Mouse (Mus musculus) lung, postnatal 0 days (tissue): Measurements from ENCODE around the gene Wtap. TPM values are rescaled to one million over a fixed set of nuclear protein-coding genes. Genes with fewer than 3 reads are reported as not detected.
"Not testable (repeated sequence)": the region's sequence is repeated elsewhere in the genome, so short reads cannot be mapped to it uniquely, and the experiment has no call there.

Experiments used
- ATAC-seq: fragments of 200-750 bp; cut with Nextera tagmentation; 2 replicates; pipeline ENCODE4 v1.8.0; 2017; ENCODE audit warnings: moderate library complexity
- DNase-seq: peaks from one replicate; pipeline ENCODE4 v3.0.0-alpha.2; 2016; ENCODE audit warnings: low spot score
- H3K27ac ChIP-seq: fragments of 300-500 bp; sonication (generic); 2 replicates; pipeline ENCODE4 v1.5.1; 2014; ENCODE audit warnings: antibody characterized with exemption, mild to moderate bottlenecking, low read length, mixed read lengths
- H3K27me3 ChIP-seq: fragments of 300-500 bp; sonication (generic); replicated peaks from 2 replicates; pipeline ENCODE4 v1.6.1; 2014; ENCODE audit warnings: low read length, mixed read lengths; ENCODE audit not compliant: insufficient read depth
- H3K36me3 ChIP-seq: fragments of 300-500 bp; sonication (generic); 2 replicates; pipeline ENCODE4 v1.6.1; 2014; ENCODE audit warnings: low read length, mixed read lengths; ENCODE audit not compliant: insufficient read depth
- H3K4me1 ChIP-seq: fragments of 300-500 bp; sonication (generic); 2 replicates; pipeline ENCODE4 v1.6.1; 2014; ENCODE audit warnings: antibody characterized with exemption, low read depth, low read length, mixed read lengths; ENCODE audit not compliant: insufficient read depth
- H3K4me2 ChIP-seq: fragments of 300-500 bp; sonication (generic); replicated peaks from 2 replicates; pipeline ENCODE4 v1.6.1; 2014; ENCODE audit warnings: low read depth, mild to moderate bottlenecking, low read length, moderate library complexity, mixed read lengths
- H3K4me3 ChIP-seq: fragments of 300-500 bp; sonication (generic); 2 replicates; pipeline ENCODE4 v1.5.1; 2014; ENCODE audit warnings: low read depth, low read length
- H3K9ac ChIP-seq: fragments of 300-500 bp; sonication (generic); replicated peaks from 2 replicates; pipeline ENCODE4 v1.6.1; 2014; ENCODE audit warnings: low read depth, mild to moderate bottlenecking
- H3K9me3 ChIP-seq: fragments of 300-500 bp; sonication (generic); 2 replicates; pipeline ENCODE4 v1.6.1; 2016; ENCODE audit warnings: low read length, mixed read lengths
- CTCF ChIP-seq: IDR thresholded peaks from 2 replicates; pipeline ENCODE4 v1.5.1; 2016; ENCODE audit warnings: antibody characterized with exemption, mild to moderate bottlenecking
- EP300 ChIP-seq: IDR thresholded peaks from 2 replicates; pipeline ENCODE4 v1.6.1; 2016; ENCODE audit warnings: antibody characterized with exemption, mild to moderate bottlenecking, control low read depth
- WGBS: fragments of 180-500 bp; shearing (Covaris S2); extraction: QIAGEN DNeasy Blood & Tissue Kit; methylation state at CpG from one replicate; pipeline ENCODE4 v1.1.7; 2014; 5-methylcytosine and 5-hydroxymethylcytosine counted together
- polyA plus RNA-seq: library from polyadenylated mRNA; unstranded; fragments of >200 nt; fragmentation: Nextera tagmentation; extraction: Ambion mirVana; gene quantifications from 2 replicates; pipeline ENCODE4 v1.2.1, GENCODE M21; 2015

The Wtap gene
- polyA plus RNA-seq, 1 experiment from 2014 or later = 131 TPM

DNA sequence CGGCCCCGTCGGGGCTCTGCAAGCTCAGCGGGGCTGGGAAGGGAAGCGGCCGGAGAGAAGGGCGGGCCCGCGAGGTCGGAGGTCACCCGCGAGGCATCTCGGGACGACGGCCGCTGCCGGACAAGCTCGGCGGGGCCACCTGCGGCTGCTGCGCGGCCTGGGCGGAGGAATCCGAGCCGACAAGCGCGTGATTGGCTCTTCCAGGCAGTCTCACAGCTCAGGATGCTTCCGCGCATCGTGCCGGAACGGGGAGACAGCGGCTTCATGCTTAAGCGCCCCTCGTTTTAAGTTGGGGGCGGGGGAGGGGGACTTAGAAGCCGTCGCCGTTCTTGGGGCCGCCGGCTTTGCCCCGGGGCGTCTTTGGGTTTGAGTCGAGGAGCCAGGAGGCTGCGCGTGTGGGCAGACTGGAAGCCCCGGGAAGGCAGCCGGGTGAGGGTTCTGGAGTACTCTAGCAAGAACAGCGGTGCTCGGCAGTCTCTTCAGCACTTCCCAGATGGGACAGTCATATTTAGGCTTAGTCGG is 1.4 kb downstream of the Wtap start:
- H3K27me3 ChIP-seq = no peaks in the 10 kb centered on the region
- peak overlapping the region; percentile 100 for H3K4me3 ChIP-seq
- TF ChIP-seq CTCF (peak; percentile 21; the same call in 1 of the 2 replicates), EP300 (no peak)
- peak; percentile 98 for DNase-seq
- peak overlapping the region; percentile 81 for H3K4me2 ChIP-seq
- peak overlapping the region; percentile 100 for H3K9ac ChIP-seq
- H3K27ac ChIP-seq = peak overlapping the region; percentile 100
- no peaks in the 10 kb centered on the region for H3K9me3 ChIP-seq
- no peaks in the 10 kb centered on the region; the same call in 1 of the 2 replicates for H3K4me1 ChIP-seq
- peak; percentile 93 for ATAC-seq
- WGBS = 0% methylated on average over 28 of the region's 51 CpGs
- H3K36me3 ChIP-seq = peaks cover 3% of the 10 kb centered on the region; the same call in 1 of the 2 replicates

DNA sequence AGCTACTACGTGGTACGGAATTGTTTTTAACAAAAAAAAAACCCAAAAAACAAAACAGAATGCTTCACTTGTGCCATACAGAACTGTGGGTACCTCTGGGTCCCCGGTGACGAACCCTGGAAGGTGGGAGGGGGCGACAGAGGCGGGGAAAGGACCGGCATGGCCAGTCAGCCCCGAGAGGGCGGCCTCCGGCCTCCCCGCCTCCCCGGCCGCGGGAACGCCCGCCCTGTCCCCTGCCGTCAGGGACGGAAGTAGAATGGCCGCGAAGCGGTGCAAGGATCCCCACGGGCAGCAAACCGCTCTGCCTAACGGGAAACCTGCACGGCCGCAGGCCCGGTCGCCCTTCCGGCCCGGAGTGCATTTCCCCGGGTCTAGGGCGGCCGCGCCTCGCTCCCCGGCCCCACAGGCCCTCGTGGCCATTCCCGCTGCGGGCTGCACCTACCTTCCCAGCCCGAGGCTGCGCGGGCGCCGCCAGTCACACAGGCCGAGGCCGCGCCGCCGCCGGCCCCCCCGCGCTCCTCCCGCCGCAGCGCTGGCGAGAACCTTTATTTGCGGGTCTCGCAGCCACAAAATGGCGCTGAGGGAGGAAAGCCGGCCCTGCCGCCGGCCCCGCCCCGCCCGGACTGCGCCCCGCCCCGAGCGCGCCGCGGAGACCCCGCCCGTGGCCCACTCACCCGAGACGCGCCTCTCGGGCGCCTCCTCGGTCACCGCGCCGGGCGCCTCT is 2.2 kb downstream of the Wtap start:
- peak; percentile 96 for ATAC-seq
- TF ChIP-seq CTCF (no peak), EP300 (no peak)
- WGBS = 2% methylated on average over 69 of the region's 84 CpGs
- H3K27ac ChIP-seq = peak overlapping the region; percentile 100
- H3K27me3 ChIP-seq = no peaks in the 10 kb centered on the region
- H3K4me2 ChIP-seq = peak overlapping the region; percentile 81
- H3K36me3 ChIP-seq = peaks cover 3% of the 10 kb centered on the region; the same call in 1 of the 2 replicates
- peak overlapping the region; percentile 100 for H3K9ac ChIP-seq
- no peaks in the 10 kb centered on the region for H3K9me3 ChIP-seq
- peak; percentile 93 for DNase-seq
- H3K4me3 ChIP-seq = peak overlapping the region; percentile 100
- no peaks in the 10 kb centered on the region; the same call in 1 of the 2 replicates for H3K4me1 ChIP-seq

- peak overlapping the region; percentile 81 for H3K4me2 ChIP-seq
- WGBS = 1% methylated on average over 12 of the region's 12 CpGs
- peak; percentile 48 for DNase-seq
Observed at GRCm38 (mm10) chr17:12991194-12991634, 2.8 kb downstream of the Wtap start.

DNA sequence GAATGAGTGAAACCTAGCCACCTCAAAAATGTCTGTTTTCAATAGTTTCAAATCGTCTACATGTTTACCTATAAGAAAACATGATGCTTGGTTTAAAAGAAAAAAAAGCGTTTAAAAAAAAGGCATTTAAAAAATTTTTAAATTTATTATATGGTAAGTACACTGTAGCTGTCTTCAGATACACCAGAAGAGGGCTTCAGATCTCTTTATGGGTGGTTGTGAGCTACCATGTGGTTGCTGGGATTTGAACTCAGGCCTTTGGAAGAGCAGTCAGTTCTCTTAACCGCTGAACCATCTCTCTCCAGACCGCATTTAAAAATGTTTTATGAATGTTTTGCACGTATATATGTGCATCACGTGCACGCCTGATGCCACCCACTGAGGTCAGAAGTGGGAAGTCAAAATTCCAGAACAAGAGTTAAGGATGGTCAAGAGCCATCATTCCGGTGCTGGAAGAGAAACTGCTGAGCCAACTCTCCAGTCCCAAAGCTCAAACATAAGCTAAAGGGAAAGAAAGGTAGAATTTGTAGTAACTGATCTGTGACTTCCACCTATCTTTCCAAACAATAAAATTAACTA is 3.3 kb downstream of the Wtap start:
- 34% methylated on average over 8 of the region's 8 CpGs for WGBS
- Histone ChIP-seq H3K9me3 (no peaks in the 10 kb centered on the region), H3K4me1 (no peaks in the 10 kb centered on the region; the same call in 1 of the 2 replicates), H3K27ac (peak overlapping the region; percentile 100), H3K9ac (peak overlapping the region; percentile 100), H3K27me3 (no peaks in the 10 kb centered on the region), H3K4me2 (peak overlapping the region; percentile 81), H3K36me3 (peaks cover 3% of the 10 kb centered on the region; the same call in 1 of the 2 replicates), H3K4me3 (peak overlapping the region; percentile 100)
- DNase-seq (peak; percentile 50), ATAC-seq (no peak)
- TF ChIP-seq CTCF = no peak
- TF ChIP-seq EP300 = no peak

More at GRCm38 (mm10) chr17:12991194-12991634, 2.8 kb downstream of the Wtap start:
- no peak for ATAC-seq
- Histone ChIP-seq H3K36me3 (peaks cover 3% of the 10 kb centered on the region; the same call in 1 of the 2 replicates), H3K4me3 (peak overlapping the region; percentile 100), H3K9me3 (no peaks in the 10 kb centered on the region), H3K27me3 (no peaks in the 10 kb centered on the region), H3K9ac (peak overlapping the region; percentile 100), H3K27ac (peak overlapping the region; percentile 100), H3K4me1 (no peaks in the 10 kb centered on the region; the same call in 1 of the 2 replicates)
- TF ChIP-seq CTCF (no peak), EP300 (no peak)

GRCm38 (mm10) chr17:12988096-12988495 is 5.9 kb downstream of the Wtap start:
- WGBS = 96% methylated on average over 8 of the region's 8 CpGs
- TF ChIP-seq CTCF = peak; percentile 38; the same call in 1 of the 2 replicates

DNA sequence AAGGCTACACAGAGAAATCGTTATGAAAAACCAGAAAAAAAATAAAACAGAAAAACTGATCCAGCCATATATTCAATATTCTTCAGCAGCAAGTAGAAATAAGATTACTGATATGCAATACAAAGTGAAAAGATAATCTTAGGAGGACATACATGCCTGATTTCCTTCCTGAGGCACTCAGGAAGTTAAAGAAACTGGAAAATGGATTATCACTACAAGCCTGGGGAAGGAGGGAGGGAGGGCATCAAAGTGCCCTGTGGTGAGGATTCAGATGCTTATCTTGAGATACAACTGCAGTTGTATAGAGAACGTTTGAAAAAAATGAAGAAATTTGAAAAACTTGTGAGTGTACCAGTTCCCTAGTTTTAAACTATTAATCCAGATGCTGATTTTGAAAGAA is 10.0 kb downstream of the Wtap start:
- no peak overlapping the region for H3K9ac ChIP-seq
- ATAC-seq = no peak

More at GRCm38 (mm10) chr17:12988096-12988495, 5.9 kb downstream of the Wtap start:
- H3K27me3 ChIP-seq, H3K4me2 ChIP-seq, DNase-seq, H3K27ac ChIP-seq, H3K9ac ChIP-seq, H3K4me1 ChIP-seq, H3K9me3 ChIP-seq, ATAC-seq, H3K4me3 ChIP-seq: not testable (repeated sequence)
- peaks cover 16% of the 10 kb centered on the region; the same call in 1 of the 2 replicates for H3K36me3 ChIP-seq

More for the DNA sequence above, 10.0 kb downstream of the Wtap start:
- Histone ChIP-seq H3K4me3 (no peak overlapping the region), H3K4me1 (no peaks in the 10 kb centered on the region), H3K9me3 (no peaks in the 10 kb centered on the region), H3K4me2 (no peak overlapping the region), H3K27me3 (no peaks in the 10 kb centered on the region), H3K36me3 (peaks cover 27% of the 10 kb centered on the region), H3K27ac (no peak overlapping the region)
- TF ChIP-seq EP300 (no peak), CTCF (no peak)
- WGBS = 50% methylated on average over 2 of the region's 2 CpGs
- no peak for DNase-seq
